Mouse (Mus musculus): ENCODE results near the gene Nfatc2. TPM values are rescaled to one million over a fixed set of nuclear protein-coding genes. Genes with fewer than 3 reads are reported as not detected.

The Nfatc2 gene
- polyA plus RNA-seq, 2 experiments from 2014 or later: 22.1 to 22.9 TPM

- no peak for ATAC-seq
Observed at GRCm38 (mm10) chr2:168428375-168428901, 173.0 kb downstream of the Nfatc2 start.

Other genes with a start within 250 kb of the Nfatc2 start
- 1 to 10 TPM; 4.0 to 7.6 TPM for gene Atp9a, start 140.8 kb upstream of the Nfatc2 start, polyA plus RNA-seq (2017; shearing (Covaris generic))
- gene Sall4, start 166.3 kb upstream of the Nfatc2 start, polyA plus RNA-seq (2017; shearing (Covaris generic)): under 1 TPM in 1 of 2 experiments, not detected in 1; 0.17 TPM